Mouse (Mus musculus): ENCODE data around the gene Pnisr. TPM values are rescaled to one million over a fixed set of nuclear protein-coding genes. Genes with fewer than 3 reads are reported as not detected.
A peak's percentile ranks its signal among the peaks of the same experiment; 100 is the strongest.

The Pnisr gene
- polyA plus RNA-seq, 1 experiment from 2014 or later = 85.3 TPM

DNA sequence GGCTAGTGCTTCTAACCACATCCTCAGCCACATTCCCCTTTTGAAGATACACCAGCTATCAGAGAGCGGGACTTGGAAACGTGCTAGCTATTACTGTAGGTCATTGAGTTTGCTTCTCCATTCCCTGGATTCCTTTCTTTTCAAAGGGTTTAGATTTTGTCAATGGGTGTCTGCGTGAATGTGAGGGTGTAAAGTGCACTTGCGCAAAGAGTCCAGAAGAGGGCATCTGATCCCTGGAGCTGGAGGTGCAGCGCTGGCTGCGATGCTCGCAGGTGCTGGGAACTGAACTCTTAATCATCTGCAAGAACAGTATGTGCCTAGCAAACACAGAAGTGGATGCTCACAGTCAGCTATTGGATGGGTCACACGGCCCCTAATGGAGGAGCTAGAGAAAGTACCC is 14.5 kb upstream of the Pnisr start:
- H3K9ac ChIP-seq (ENCODE audit: low read length) = no peak overlapping the region
- no peak overlapping the region for H3K4me3 ChIP-seq (ENCODE audit: control insufficient read depth in 1 of 2, insufficient read depth in 1 of 2, low read depth in 1 of 2, low read length in 2 of 2)
- no peak overlapping the region for H3K4me2 ChIP-seq (ENCODE audit: low read length)
- ATAC-seq (ENCODE audit: insufficient number of reproducible peaks, insufficient read depth, low FRiP score, low read depth) = no peak
- peaks cover 44% of the 10 kb centered on the region for H3K36me3 ChIP-seq (ENCODE audit: control insufficient read depth, insufficient read depth, low read length)
- WGBS = 91% methylated on average over 8 of the region's 8 CpGs
- no peaks in the 10 kb centered on the region for H3K27me3 ChIP-seq (ENCODE audit: control insufficient read depth, insufficient read depth, low read length)
- no peak overlapping the region for H3K27ac ChIP-seq (replicated peaks in 1 of 2; ENCODE audit: control insufficient read depth in 1 of 2, insufficient read depth in 1 of 2, low read depth in 2 of 2, low read length in 2 of 2)
- H3K9me3 ChIP-seq (ENCODE audit: control insufficient read depth, low read length) = no peaks in the 10 kb centered on the region
- H3K4me1 ChIP-seq (ENCODE audit: control insufficient read depth in 2 of 2, insufficient read depth in 2 of 2, low read length in 2 of 2) = no peaks in the 10 kb centered on the region

DNA sequence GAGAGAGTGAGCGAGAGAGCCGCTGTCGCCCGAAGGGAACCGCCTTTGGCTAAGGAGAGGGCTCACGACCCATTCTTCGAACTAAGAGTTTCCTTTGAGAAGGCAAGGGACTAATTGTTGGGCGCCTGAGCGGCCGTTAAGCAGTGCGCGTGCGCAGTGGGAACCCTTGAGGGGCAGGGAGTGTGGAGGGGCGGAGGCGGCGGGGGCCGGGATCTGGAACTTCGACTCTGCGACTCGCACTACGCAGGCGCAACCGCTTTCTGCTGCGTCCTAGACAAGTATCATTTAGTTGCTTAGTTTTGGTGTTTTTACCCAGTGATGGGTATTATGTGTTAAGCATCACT is 876 bp downstream of the Pnisr start:
- 0% methylated on average over 24 of the region's 24 CpGs for WGBS
- Histone ChIP-seq H3K4me1 (ENCODE audit: control insufficient read depth in 2 of 2, insufficient read depth in 2 of 2, low read length in 2 of 2) (peaks cover 2 to 11% of the 10 kb centered on the region in 2 experiments; a peak in 3 of 4 replicates), H3K4me2 (ENCODE audit: low read length) (peak overlapping the region; percentile 80), H3K4me3 (ENCODE audit: control insufficient read depth in 1 of 2, insufficient read depth in 1 of 2, low read depth in 1 of 2, low read length in 2 of 2) (peak overlapping the region; percentile 66 to 99), H3K9ac (ENCODE audit: low read length) (peak overlapping the region; percentile 89), H3K27me3 (ENCODE audit: control insufficient read depth, insufficient read depth, low read length) (no peaks in the 10 kb centered on the region), H3K9me3 (ENCODE audit: control insufficient read depth, low read length) (no peaks in the 10 kb centered on the region), H3K36me3 (ENCODE audit: control insufficient read depth, insufficient read depth, low read length) (no peaks in the 10 kb centered on the region), H3K27ac (replicated peaks in 1 of 2; ENCODE audit: control insufficient read depth in 1 of 2, insufficient read depth in 1 of 2, low read depth in 2 of 2, low read length in 2 of 2) (peak overlapping the region; percentile 94 to 100)
- ATAC-seq (ENCODE audit: insufficient number of reproducible peaks, insufficient read depth, low FRiP score, low read depth) = peak; percentile 88

DNA sequence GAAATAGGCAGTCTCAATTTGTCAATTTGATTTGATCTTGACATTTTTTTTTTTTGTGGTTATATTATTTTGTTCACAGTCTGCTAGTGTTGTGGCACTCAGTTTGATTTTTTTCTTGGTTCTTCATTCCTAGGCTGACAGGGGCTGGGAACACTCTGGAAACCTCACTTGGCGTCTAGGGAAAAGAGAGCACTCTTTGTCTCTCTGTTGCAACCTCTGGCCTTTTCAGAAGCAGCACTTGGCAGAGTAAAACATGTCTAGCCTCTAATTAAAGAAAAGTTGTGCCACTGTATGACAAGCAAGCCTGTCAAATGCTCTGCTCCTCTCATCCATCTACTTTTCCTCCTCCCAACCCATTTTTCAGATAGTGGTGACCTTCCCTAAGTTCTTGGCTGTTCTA is 10.1 kb downstream of the Pnisr start:
- Histone ChIP-seq H3K4me1 (ENCODE audit: control insufficient read depth in 2 of 2, insufficient read depth in 2 of 2, low read length in 2 of 2) (no peaks in the 10 kb centered on the region), H3K27ac (replicated peaks in 1 of 2; ENCODE audit: control insufficient read depth in 1 of 2, insufficient read depth in 1 of 2, low read depth in 2 of 2, low read length in 2 of 2) (no peak overlapping the region), H3K4me2 (ENCODE audit: low read length) (no peak overlapping the region), H3K9ac (ENCODE audit: low read length) (no peak overlapping the region), H3K4me3 (ENCODE audit: control insufficient read depth in 1 of 2, insufficient read depth in 1 of 2, low read depth in 1 of 2, low read length in 2 of 2) (no peak overlapping the region), H3K27me3 (ENCODE audit: control insufficient read depth, insufficient read depth, low read length) (no peaks in the 10 kb centered on the region), H3K9me3 (ENCODE audit: control insufficient read depth, low read length) (no peaks in the 10 kb centered on the region), H3K36me3 (ENCODE audit: control insufficient read depth, insufficient read depth, low read length) (peaks cover 74% of the 10 kb centered on the region)
- 79% methylated on average over 1 of the region's 1 CpGs for WGBS
- no peak for ATAC-seq (ENCODE audit: insufficient number of reproducible peaks, insufficient read depth, low FRiP score, low read depth)

DNA sequence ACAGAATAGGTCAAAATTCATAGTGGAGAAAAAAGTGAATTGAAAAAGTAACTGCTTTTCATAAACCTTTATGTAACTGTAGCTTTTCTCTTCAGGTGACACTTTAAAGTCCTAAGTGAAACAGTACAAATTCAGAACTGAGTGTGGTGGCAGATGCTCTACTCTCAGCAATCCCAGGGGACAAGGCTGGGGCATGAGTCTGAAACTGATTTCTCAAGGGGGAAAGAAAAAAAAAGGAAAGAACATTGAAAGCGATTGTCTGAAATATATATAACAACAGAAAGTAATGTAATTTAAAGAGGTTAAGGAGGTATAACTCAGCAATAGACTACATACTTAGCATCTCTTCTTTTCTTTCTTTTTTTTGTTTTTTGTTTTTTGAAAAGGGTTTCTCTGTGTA is 17.8 kb downstream of the Pnisr start:
- H3K36me3 ChIP-seq (ENCODE audit: control insufficient read depth, insufficient read depth, low read length) = peaks cover 78% of the 10 kb centered on the region
- 100% methylated on average over 1 of the region's 1 CpGs for WGBS

DNA sequence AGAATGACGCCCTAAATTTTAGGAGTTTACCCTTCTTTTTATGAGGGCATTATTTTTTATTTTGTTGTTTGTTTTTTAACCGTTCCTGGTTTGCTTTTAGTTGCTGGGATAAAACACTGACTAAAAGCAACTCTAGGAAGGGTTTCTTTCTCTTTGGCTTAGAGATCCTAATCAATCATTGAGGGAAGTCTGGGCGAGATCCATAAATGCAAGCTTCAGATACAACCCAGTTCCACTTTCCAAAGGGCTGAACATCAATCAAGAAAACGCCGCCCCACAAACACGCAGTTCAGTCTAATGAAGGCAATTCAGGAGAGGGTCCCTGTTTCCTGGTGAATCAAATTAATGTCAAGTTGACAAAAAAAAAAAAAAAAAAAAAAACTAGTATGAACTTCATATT is 31.4 kb downstream of the Pnisr start:
- Histone ChIP-seq H3K9me3 (ENCODE audit: control insufficient read depth, low read length) (no peaks in the 10 kb centered on the region), H3K9ac (ENCODE audit: low read length) (peak overlapping the region; percentile 85), H3K4me1 (ENCODE audit: control insufficient read depth in 2 of 2, insufficient read depth in 2 of 2, low read length in 2 of 2) (peaks cover 0 to 9% of the 10 kb centered on the region in 2 experiments; a peak in 1 of 4 replicates), H3K27me3 (ENCODE audit: control insufficient read depth, insufficient read depth, low read length) (no peaks in the 10 kb centered on the region), H3K4me3 (ENCODE audit: control insufficient read depth in 1 of 2, insufficient read depth in 1 of 2, low read depth in 1 of 2, low read length in 2 of 2) (peak overlapping the region in 1 of 2 experiments; percentile 77; a peak in 2 of 4 replicates), H3K4me2 (ENCODE audit: low read length) (peak overlapping the region; percentile 87), H3K27ac (replicated peaks in 1 of 2; ENCODE audit: control insufficient read depth in 1 of 2, insufficient read depth in 1 of 2, low read depth in 2 of 2, low read length in 2 of 2) (no peak overlapping the region), H3K36me3 (ENCODE audit: control insufficient read depth, insufficient read depth, low read length) (peaks cover 30% of the 10 kb centered on the region)
- ATAC-seq (ENCODE audit: insufficient number of reproducible peaks, insufficient read depth, low FRiP score, low read depth) = no peak
- WGBS = 34% methylated on average over 6 of the region's 6 CpGs

More for the DNA sequence above, 17.8 kb downstream of the Pnisr start:
- Histone ChIP-seq H3K4me3 (ENCODE audit: control insufficient read depth in 1 of 2, insufficient read depth in 1 of 2, low read depth in 1 of 2, low read length in 2 of 2) (no peak overlapping the region), H3K27me3 (ENCODE audit: control insufficient read depth, insufficient read depth, low read length) (no peaks in the 10 kb centered on the region), H3K4me1 (ENCODE audit: control insufficient read depth in 2 of 2, insufficient read depth in 2 of 2, low read length in 2 of 2) (no peaks in the 10 kb centered on the region), H3K27ac (replicated peaks in 1 of 2; ENCODE audit: control insufficient read depth in 1 of 2, insufficient read depth in 1 of 2, low read depth in 2 of 2, low read length in 2 of 2) (no peak overlapping the region), H3K9ac (ENCODE audit: low read length) (no peak overlapping the region), H3K4me2 (ENCODE audit: low read length) (no peak overlapping the region), H3K9me3 (ENCODE audit: control insufficient read depth, low read length) (no peaks in the 10 kb centered on the region)
- no peak for ATAC-seq (ENCODE audit: insufficient number of reproducible peaks, insufficient read depth, low FRiP score, low read depth)

DNA sequence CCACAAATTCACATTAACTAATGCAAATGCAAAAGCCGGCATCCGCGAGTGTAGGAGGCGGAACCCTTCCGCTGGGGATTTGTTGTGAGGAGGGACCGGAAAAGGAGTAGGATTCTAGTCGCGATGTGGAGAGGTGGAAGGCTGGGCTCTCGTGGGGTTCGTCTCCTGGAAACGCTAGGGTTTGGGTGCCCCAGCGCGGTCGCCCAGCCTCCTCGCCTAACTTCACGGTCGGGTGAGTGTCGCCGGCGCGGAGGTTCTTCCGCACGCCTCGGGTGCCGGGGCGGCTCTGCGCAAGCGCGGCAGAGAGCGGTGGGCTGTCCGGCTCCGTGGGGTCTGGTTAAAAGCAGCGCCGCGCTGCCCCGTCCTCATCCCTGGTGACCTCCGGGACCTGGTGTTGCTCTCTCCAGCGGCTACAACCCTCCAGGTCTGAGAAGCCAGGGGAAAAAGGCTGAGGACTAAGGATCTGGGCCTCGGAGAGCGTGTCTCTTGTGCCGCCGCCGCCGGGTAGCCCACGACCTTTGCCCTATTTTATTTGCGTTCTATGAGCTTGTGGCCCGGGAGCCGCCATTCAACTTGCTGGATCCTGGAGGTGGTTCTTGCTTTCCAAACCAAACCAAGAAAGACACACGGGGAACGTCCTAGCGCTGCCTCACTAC is 32.3 kb downstream of the Pnisr start, which contains the start of gene Coq3:
Gene Coq3 (plus strand): TSS at position 109 of the 656 bp plus-strand sequence.
- under 1% methylated on average over 46 of the region's 51 CpGs for WGBS
- Histone ChIP-seq H3K9me3 (ENCODE audit: control insufficient read depth, low read length) (no peaks in the 10 kb centered on the region), H3K36me3 (ENCODE audit: control insufficient read depth, insufficient read depth, low read length) (peaks cover 21% of the 10 kb centered on the region), H3K27ac (replicated peaks in 1 of 2; ENCODE audit: control insufficient read depth in 1 of 2, insufficient read depth in 1 of 2, low read depth in 2 of 2, low read length in 2 of 2) (peak within 1 kb of the TSS; percentile 86 to 94), H3K4me2 (ENCODE audit: low read length) (peak within 1 kb of the TSS; percentile 87), H3K27me3 (ENCODE audit: control insufficient read depth, insufficient read depth, low read length) (no peaks in the 10 kb centered on the region), H3K4me1 (ENCODE audit: control insufficient read depth in 2 of 2, insufficient read depth in 2 of 2, low read length in 2 of 2) (peaks cover 0 to 9% of the 10 kb centered on the region in 2 experiments; a peak in 1 of 4 replicates), H3K9ac (ENCODE audit: low read length) (peak within 1 kb of the TSS; percentile 85), H3K4me3 (ENCODE audit: control insufficient read depth in 1 of 2, insufficient read depth in 1 of 2, low read depth in 1 of 2, low read length in 2 of 2) (peak within 1 kb of the TSS; percentile 73 to 77)
- peak; percentile 89 for ATAC-seq (ENCODE audit: insufficient number of reproducible peaks, insufficient read depth, low FRiP score, low read depth)

DNA sequence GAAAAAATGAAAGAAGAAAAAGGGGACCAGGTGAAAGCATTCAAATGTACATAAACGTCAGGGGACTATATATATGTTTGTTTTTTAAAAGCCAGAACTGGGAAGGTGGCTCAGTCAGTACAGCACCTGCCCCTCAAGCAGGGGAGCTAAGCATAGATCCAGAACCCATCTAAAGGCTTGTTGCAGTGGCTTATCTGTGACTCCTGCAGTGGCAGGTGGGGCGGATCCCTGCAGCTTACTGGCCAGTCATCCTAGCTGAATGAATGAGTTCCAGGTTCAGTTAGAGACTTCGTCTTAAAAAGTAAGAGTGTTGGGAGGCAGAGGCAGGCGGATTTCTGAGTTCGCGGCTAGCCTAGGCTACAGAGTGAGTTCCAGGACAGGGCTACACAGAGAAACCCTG is 35.4 kb downstream of the Pnisr start:
- Histone ChIP-seq H3K36me3 (ENCODE audit: control insufficient read depth, insufficient read depth, low read length) (0 out of 2 replicates have a peak, but pooled peaks cover 3% of the 10 kb centered on the region), H3K27me3 (ENCODE audit: control insufficient read depth, insufficient read depth, low read length) (no peaks in the 10 kb centered on the region), H3K9me3 (ENCODE audit: control insufficient read depth, low read length) (no peaks in the 10 kb centered on the region), H3K4me3 (ENCODE audit: control insufficient read depth in 1 of 2, insufficient read depth in 1 of 2, low read depth in 1 of 2, low read length in 2 of 2) (no peak overlapping the region), H3K4me1 (ENCODE audit: control insufficient read depth in 2 of 2, insufficient read depth in 2 of 2, low read length in 2 of 2) (peaks cover 0 to 9% of the 10 kb centered on the region in 2 experiments; a peak in 1 of 4 replicates), H3K4me2 (ENCODE audit: low read length) (no peak overlapping the region), H3K27ac (replicated peaks in 1 of 2; ENCODE audit: control insufficient read depth in 1 of 2, insufficient read depth in 1 of 2, low read depth in 2 of 2, low read length in 2 of 2) (no peak overlapping the region), H3K9ac (ENCODE audit: low read length) (no peak overlapping the region)
- WGBS = 91% methylated on average over 6 of the region's 6 CpGs
- ATAC-seq (ENCODE audit: insufficient number of reproducible peaks, insufficient read depth, low FRiP score, low read depth) = no peak

DNA sequence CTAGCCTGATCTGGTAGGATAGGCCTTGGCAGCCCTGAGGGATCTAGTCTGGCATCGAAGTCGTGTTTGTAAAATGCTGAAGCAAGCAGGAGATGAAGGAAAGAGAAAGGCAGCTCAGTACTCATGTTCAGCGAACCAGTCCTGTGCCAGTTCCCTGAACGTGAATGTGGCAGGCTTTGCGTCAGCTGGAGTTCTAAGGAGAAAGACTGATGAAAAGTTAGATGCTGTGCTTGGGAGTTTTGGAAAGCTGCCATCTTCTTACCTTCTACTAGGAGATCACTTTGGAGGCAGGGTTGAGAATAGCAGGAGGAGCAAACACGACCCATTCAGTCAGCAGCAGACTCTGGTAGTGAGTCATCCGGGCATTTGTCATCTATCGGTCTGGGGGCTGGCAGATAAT is 38.4 kb downstream of the Pnisr start:
- ATAC-seq (ENCODE audit: insufficient number of reproducible peaks, insufficient read depth, low FRiP score, low read depth) = no peak
- WGBS = 74% methylated on average over 8 of the region's 8 CpGs

More for the DNA sequence above, 38.4 kb downstream of the Pnisr start:
- Histone ChIP-seq H3K9me3 (ENCODE audit: control insufficient read depth, low read length) (no peaks in the 10 kb centered on the region), H3K4me2 (ENCODE audit: low read length) (no peak overlapping the region), H3K4me1 (ENCODE audit: control insufficient read depth in 2 of 2, insufficient read depth in 2 of 2, low read length in 2 of 2) (no peaks in the 10 kb centered on the region), H3K27ac (replicated peaks in 1 of 2; ENCODE audit: control insufficient read depth in 1 of 2, insufficient read depth in 1 of 2, low read depth in 2 of 2, low read length in 2 of 2) (no peak overlapping the region), H3K27me3 (ENCODE audit: control insufficient read depth, insufficient read depth, low read length) (no peaks in the 10 kb centered on the region), H3K9ac (ENCODE audit: low read length) (no peak overlapping the region), H3K4me3 (ENCODE audit: control insufficient read depth in 1 of 2, insufficient read depth in 1 of 2, low read depth in 1 of 2, low read length in 2 of 2) (no peak overlapping the region), H3K36me3 (ENCODE audit: control insufficient read depth, insufficient read depth, low read length) (no peaks in the 10 kb centered on the region)

Data from heart, embryonic 14.5 days (tissue).